Mouse (Mus musculus): ENCODE measurements around the gene Gpx3.

DNA sequence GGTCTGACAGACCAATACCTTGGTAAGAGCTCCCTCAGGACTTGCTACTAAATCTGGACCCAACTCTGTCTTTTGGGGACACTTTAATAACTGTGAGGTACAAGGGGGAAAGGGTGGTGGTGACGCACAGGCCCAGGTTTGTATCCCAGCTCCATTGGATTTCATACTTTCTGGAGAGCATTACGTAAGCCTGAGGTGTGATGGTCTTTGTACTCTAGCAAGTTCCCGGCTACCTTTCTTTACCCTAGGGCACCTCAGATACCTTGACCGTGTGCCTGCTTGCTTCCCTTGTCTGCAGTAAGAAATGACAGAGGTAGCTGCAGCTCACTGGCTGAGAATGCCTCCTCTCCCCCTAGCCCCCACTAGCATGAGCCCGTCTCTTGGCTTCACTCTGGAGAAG is 5.0 kb downstream of the Gpx3 start:
- no peak for TF ChIP-seq CTCF (IDR thresholded peaks at IDR 0.05; ENCODE audit: control insufficient read depth, insufficient read depth, insufficient read length)
- no peak for TF ChIP-seq MYOD1 (IDR thresholded peaks at IDR 0.05; ENCODE audit: control insufficient read depth, insufficient read length, low read depth)
- TF ChIP-seq MAX (IDR thresholded peaks at IDR 0.05) = no peak
- TF ChIP-seq USF1 (IDR thresholded peaks at IDR 0.05; ENCODE audit: low read depth) = no peak
- no peak for TF ChIP-seq MYOG (IDR thresholded peaks at IDR 0.05; ENCODE audit: control insufficient read depth, extremely low read depth, insufficient read length)

Measured in C2C12 (cell line).